Mouse (Mus musculus): ENCODE data around the gene Calhm3. TPM values are rescaled to one million over a fixed set of nuclear protein-coding genes. Genes with fewer than 3 reads are reported as not detected.

Calhm3 gene
- polyA plus RNA-seq, 1 experiment from 2014 or later: not detected

DNA sequence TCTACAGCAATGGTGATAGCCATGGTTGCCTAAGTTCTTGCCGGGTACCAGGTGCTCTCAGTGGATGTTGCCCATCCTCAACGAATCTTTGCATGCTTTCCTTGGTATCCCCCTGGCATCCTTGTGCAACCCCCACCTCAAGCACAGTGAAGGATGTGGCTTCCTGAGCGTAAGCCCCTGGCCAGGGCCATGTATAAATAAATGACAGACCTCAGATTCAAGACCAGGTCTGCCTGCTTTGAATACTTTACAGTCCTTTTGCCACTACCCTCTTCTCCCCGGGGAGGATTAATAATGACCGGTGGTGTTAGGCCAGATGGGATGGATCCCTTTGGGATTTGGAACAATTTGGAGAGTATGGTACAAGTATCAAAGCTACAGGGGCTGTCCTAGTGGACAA lies 21.4 kb downstream of the Calhm3 start:
- 88% methylated on average over 5 of the region's 5 CpGs for WGBS
- no peak for ATAC-seq

GRCm38 (mm10) chr19:47135568-47135967 lies 22.0 kb downstream of the Calhm3 start:
- H3K27me3 ChIP-seq: no peaks in the 10 kb centered on the region
- no peak for ATAC-seq
- no peak overlapping the region for H3K9ac ChIP-seq
- no peaks in the 10 kb centered on the region for H3K9me3 ChIP-seq (replicated peaks)
- 91% methylated on average over 17 of the region's 17 CpGs for WGBS
- H3K4me3 ChIP-seq: no peak overlapping the region
- H3K36me3 ChIP-seq (ENCODE audit: poor library complexity, severe bottlenecking): peaks cover 30% of the 10 kb centered on the region
- peaks cover 19% of the 10 kb centered on the region for H3K4me1 ChIP-seq
- no peak overlapping the region for H3K27ac ChIP-seq
- no peak overlapping the region for H3K4me2 ChIP-seq

More for the DNA sequence above, 21.4 kb downstream of the Calhm3 start:
- H3K27me3 ChIP-seq: no peaks in the 10 kb centered on the region
- H3K36me3 ChIP-seq (ENCODE audit: poor library complexity, severe bottlenecking): peaks cover 24% of the 10 kb centered on the region
- H3K4me2 ChIP-seq: no peak overlapping the region
- peaks cover 19% of the 10 kb centered on the region for H3K4me1 ChIP-seq
- H3K27ac ChIP-seq: no peak overlapping the region
- no peak overlapping the region for H3K4me3 ChIP-seq
- H3K9ac ChIP-seq: no peak overlapping the region
- H3K9me3 ChIP-seq (replicated peaks): no peaks in the 10 kb centered on the region

DNA sequence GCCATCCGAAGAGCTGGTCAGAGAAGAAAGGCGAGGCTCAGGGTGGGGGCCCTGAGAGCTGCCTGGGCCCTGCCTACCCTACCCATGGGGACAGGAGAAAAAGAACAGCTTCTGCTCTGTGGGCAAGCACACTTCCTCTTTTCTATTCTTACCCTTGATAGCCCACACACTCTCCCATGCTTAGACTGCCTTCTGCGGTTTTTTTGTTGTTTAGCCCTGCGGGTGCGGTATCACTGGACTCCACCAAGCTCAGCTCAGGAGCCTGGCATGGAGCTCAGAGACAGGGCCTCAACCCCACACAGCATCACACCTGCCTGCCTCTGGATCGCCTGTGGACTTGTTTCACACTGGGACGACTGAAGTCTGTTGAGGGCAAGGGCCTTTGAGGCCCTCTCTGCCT lies 24.4 kb downstream of the Calhm3 start:
- H3K4me1 ChIP-seq: peaks cover 15% of the 10 kb centered on the region
- 89% methylated on average over 7 of the region's 7 CpGs for WGBS
- H3K27ac ChIP-seq: no peak overlapping the region
- H3K9ac ChIP-seq: no peak overlapping the region
- ATAC-seq: no peak
- H3K4me2 ChIP-seq: no peak overlapping the region
- H3K27me3 ChIP-seq: no peaks in the 10 kb centered on the region
- H3K36me3 ChIP-seq (ENCODE audit: poor library complexity, severe bottlenecking): peaks cover 54% of the 10 kb centered on the region
- H3K4me3 ChIP-seq: no peak overlapping the region
- H3K9me3 ChIP-seq (replicated peaks): no peaks in the 10 kb centered on the region

GRCm38 (mm10) chr19:47130551-47131125 lies 26.9 kb downstream of the Calhm3 start:
- Histone ChIP-seq H3K4me2 (no peak overlapping the region), H3K27ac (no peak overlapping the region), H3K4me3 (no peak overlapping the region), H3K9ac (no peak overlapping the region), H3K9me3 (replicated peaks) (no peaks in the 10 kb centered on the region), H3K27me3 (no peaks in the 10 kb centered on the region), H3K36me3 (ENCODE audit: poor library complexity, severe bottlenecking) (peaks cover 79% of the 10 kb centered on the region), H3K4me1 (no peaks in the 10 kb centered on the region)
- WGBS: 96% methylated on average over 15 of the region's 15 CpGs
- ATAC-seq: no peak

- ATAC-seq: no peak
- Histone ChIP-seq H3K9ac (no peak overlapping the region), H3K4me3 (no peak overlapping the region), H3K4me1 (no peaks in the 10 kb centered on the region), H3K27ac (no peak overlapping the region), H3K36me3 (ENCODE audit: poor library complexity, severe bottlenecking) (peaks cover 95% of the 10 kb centered on the region), H3K27me3 (no peaks in the 10 kb centered on the region), H3K4me2 (no peak overlapping the region), H3K9me3 (replicated peaks) (no peaks in the 10 kb centered on the region)
- WGBS: 94% methylated on average over 11 of the region's 11 CpGs
These were observed 28.7 kb downstream of the Calhm3 start for GRCm38 (mm10) chr19:47128835-47129234.

- H3K36me3 ChIP-seq (ENCODE audit: poor library complexity, severe bottlenecking): peaks cover 91% of the 10 kb centered on the region
- ATAC-seq: no peak
- H3K4me1 ChIP-seq: no peaks in the 10 kb centered on the region
- H3K27ac ChIP-seq: no peak overlapping the region
- WGBS: 97% methylated on average over 10 of the region's 10 CpGs
- no peaks in the 10 kb centered on the region for H3K9me3 ChIP-seq (replicated peaks)
- H3K4me3 ChIP-seq: no peak overlapping the region
- no peaks in the 10 kb centered on the region for H3K27me3 ChIP-seq
- H3K4me2 ChIP-seq: no peak overlapping the region
- no peak overlapping the region for H3K9ac ChIP-seq
These were observed 29.4 kb downstream of the Calhm3 start for GRCm38 (mm10) chr19:47128164-47128563.

DNA sequence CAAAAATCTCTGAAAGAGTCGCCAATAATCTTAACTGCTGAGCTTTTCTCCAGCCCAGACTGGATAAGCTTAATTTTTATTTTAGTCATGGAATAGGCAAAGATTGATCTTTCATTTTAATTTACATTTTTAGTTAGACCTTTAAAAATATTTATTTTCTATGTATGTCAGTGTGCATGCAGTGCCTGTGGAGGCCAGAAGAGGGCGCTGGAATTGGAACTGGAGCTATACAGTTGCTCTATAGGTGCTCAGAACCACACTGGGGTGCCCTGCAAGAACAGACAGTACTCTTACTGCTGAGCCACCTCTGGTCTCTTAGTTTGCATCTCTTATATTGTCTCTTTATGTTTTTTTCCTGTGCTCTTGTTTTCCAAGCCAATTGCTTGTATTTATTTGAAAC lies 34.8 kb downstream of the Calhm3 start:
- WGBS: 30% methylated on average over 2 of the region's 2 CpGs
- no peak for ATAC-seq
- Histone ChIP-seq H3K4me1 (no peaks in the 10 kb centered on the region), H3K4me2 (no peak overlapping the region), H3K4me3 (no peak overlapping the region), H3K9me3 (replicated peaks) (no peaks in the 10 kb centered on the region), H3K27me3 (no peaks in the 10 kb centered on the region), H3K9ac (no peak overlapping the region), H3K27ac (no peak overlapping the region), H3K36me3 (ENCODE audit: poor library complexity, severe bottlenecking) (peaks cover 73% of the 10 kb centered on the region)

- Histone ChIP-seq H3K27me3 (no peaks in the 10 kb centered on the region), H3K4me2 (no peak overlapping the region), H3K4me1 (no peaks in the 10 kb centered on the region), H3K4me3 (no peak overlapping the region), H3K9me3 (replicated peaks) (no peaks in the 10 kb centered on the region), H3K9ac (no peak overlapping the region), H3K36me3 (ENCODE audit: poor library complexity, severe bottlenecking) (peaks cover 73% of the 10 kb centered on the region), H3K27ac (no peak overlapping the region)
- ATAC-seq: no peak
- 41% methylated on average over 4 of the region's 4 CpGs for WGBS
These were observed 36.5 kb downstream of the Calhm3 start for GRCm38 (mm10) chr19:47121054-47121453.

- Histone ChIP-seq H3K4me1 (no peaks in the 10 kb centered on the region), H3K4me2 (no peak overlapping the region), H3K9me3 (replicated peaks) (no peaks in the 10 kb centered on the region), H3K4me3 (no peak overlapping the region), H3K27ac (no peak overlapping the region), H3K9ac (no peak overlapping the region), H3K36me3 (ENCODE audit: poor library complexity, severe bottlenecking) (peaks cover 76% of the 10 kb centered on the region), H3K27me3 (no peaks in the 10 kb centered on the region)
- ATAC-seq: no peak
- 92% methylated on average over 2 of the region's 2 CpGs for WGBS
These were observed 38.9 kb downstream of the Calhm3 start for GRCm38 (mm10) chr19:47118634-47119033.

- no peak overlapping the region for H3K4me2 ChIP-seq
- H3K4me1 ChIP-seq: no peaks in the 10 kb centered on the region
- no peak overlapping the region for H3K4me3 ChIP-seq
- no peak overlapping the region for H3K9ac ChIP-seq
- no peaks in the 10 kb centered on the region for H3K27me3 ChIP-seq
- H3K27ac ChIP-seq: no peak overlapping the region
- no peaks in the 10 kb centered on the region for H3K9me3 ChIP-seq (replicated peaks)
- no peak for ATAC-seq
- H3K36me3 ChIP-seq (ENCODE audit: poor library complexity, severe bottlenecking): peaks cover 100% of the 10 kb centered on the region
- 92% methylated on average over 9 of the region's 9 CpGs for WGBS
These were observed 52.8 kb downstream of the Calhm3 start for GRCm38 (mm10) chr19:47104641-47105271.

Other genes starting within 250 kb of the Calhm3 start
- 206 and 221 TPM in 2 replicates for gene Ina, start 143.1 kb downstream of the Calhm3 start, polyA plus RNA-seq (2015; fragmentation: Nextera tagmentation; extraction: Ambion mirVana)
- 68.8 and 83.9 TPM in 2 replicates for gene Nt5c2, start 142.6 kb downstream of the Calhm3 start, polyA plus RNA-seq (2015; fragmentation: Nextera tagmentation; extraction: Ambion mirVana)
- gene Pcgf6, start 106.9 kb downstream of the Calhm3 start, polyA plus RNA-seq (2015; fragmentation: Nextera tagmentation; extraction: Ambion mirVana): 26.8 and 30.6 TPM in 2 replicates
- gene Taf5, start 90.0 kb downstream of the Calhm3 start, polyA plus RNA-seq (2015; fragmentation: Nextera tagmentation; extraction: Ambion mirVana): 6.9 and 7.0 TPM in 2 replicates
- 1,392 and 1,705 TPM in 2 replicates for gene Usmg5, start 67.1 kb downstream of the Calhm3 start, polyA plus RNA-seq (2015; fragmentation: Nextera tagmentation; extraction: Ambion mirVana)
- 9.5 and 10.4 TPM in 2 replicates for gene Pdcd11, start 67.0 kb downstream of the Calhm3 start, polyA plus RNA-seq (2015; fragmentation: Nextera tagmentation; extraction: Ambion mirVana)
- gene Calhm2, start 19.5 kb downstream of the Calhm3 start, polyA plus RNA-seq (2015; fragmentation: Nextera tagmentation; extraction: Ambion mirVana): 1.0 and 1.4 TPM in 2 replicates
- gene Calhm1, start 13.5 kb downstream of the Calhm3 start, polyA plus RNA-seq (2015; fragmentation: Nextera tagmentation; extraction: Ambion mirVana): not detected in 2 replicates
- 2.8 and 4.4 TPM in 2 replicates for gene Neurl1a, start 21.1 kb upstream of the Calhm3 start, polyA plus RNA-seq (2015; fragmentation: Nextera tagmentation; extraction: Ambion mirVana)

Data from forebrain, embryonic 13.5 days (tissue).